Mouse (Mus musculus) large intestine, adult 2 months (tissue): ENCODE results near the gene Kcnq2. TPM values are rescaled to one million over a fixed set of nuclear protein-coding genes. Genes with fewer than 3 reads are reported as not detected.

Source experiments
- DNase-seq: peaks from one replicate; pipeline ENCODE4 v3.0.0-alpha.2; 2012; ENCODE audit warnings: low read depth, low spot score
- WGBS: fragments of 180-500 bp; shearing (Covaris S2); methylation state at CpG from one replicate; pipeline ENCODE4 v1.1.7; 2018; 5-methylcytosine and 5-hydroxymethylcytosine counted together
- polyA plus RNA-seq: library from polyadenylated mRNA; depleted of rRNA; stranded (reverse); fragments of >200 nt; gene quantifications from 2 replicates; pipeline ENCODE4 v1.2.3, GENCODE M21; 2012; rRNA removed

The Kcnq2 gene
- polyA plus RNA-seq, 1 experiment, result 0.37 TPM

- 76% methylated on average over 9 of the region's 9 CpGs for WGBS
- no peak for DNase-seq
Observed at GRCm38 (mm10) chr2:181048986-181049385, 86.1 kb downstream of the Kcnq2 start.

GRCm38 (mm10) chr2:181048252-181048945, 86.7 kb downstream of the Kcnq2 start:
- DNase-seq, result no peak
- 42% methylated on average over 7 of the region's 7 CpGs for WGBS

GRCm38 (mm10) chr2:181044001-181044400, 91.1 kb downstream of the Kcnq2 start:
- no peak for DNase-seq

GRCm38 (mm10) chr2:181043437-181043836, 91.7 kb downstream of the Kcnq2 start, which contains the start of gene Chrna4:
Gene Chrna4 (minus strand): TSS chr2:181043546.
- WGBS, result 36% methylated on average over 3 of the region's 3 CpGs
- peak; percentile 11 for DNase-seq

More at GRCm38 (mm10) chr2:181044001-181044400, 91.1 kb downstream of the Kcnq2 start:
- WGBS, result 37% methylated on average over 3 of the region's 3 CpGs

GRCm38 (mm10) chr2:181042376-181042775, 92.7 kb downstream of the Kcnq2 start:
- DNase-seq, result no peak

GRCm38 (mm10) chr2:181041941-181042340, 93.2 kb downstream of the Kcnq2 start:
- no peak for DNase-seq
- WGBS, result 27% methylated on average over 7 of the region's 7 CpGs

- WGBS, result 3% methylated on average over 16 of the region's 16 CpGs
- DNase-seq, result no peak
Observed at GRCm38 (mm10) chr2:181039356-181039680, 95.8 kb downstream of the Kcnq2 start.

GRCm38 (mm10) chr2:181038644-181039355, 96.3 kb downstream of the Kcnq2 start:
- no peak for DNase-seq
- 2% methylated on average over 62 of the region's 63 CpGs for WGBS

GRCm38 (mm10) chr2:181036561-181036960, 98.5 kb downstream of the Kcnq2 start:
- 56% methylated on average over 6 of the region's 6 CpGs for WGBS

GRCm38 (mm10) chr2:181035186-181035585, 99.9 kb downstream of the Kcnq2 start:
- WGBS, result 75% methylated on average over 7 of the region's 7 CpGs
- no peak for DNase-seq

More at GRCm38 (mm10) chr2:181036561-181036960, 98.5 kb downstream of the Kcnq2 start:
- no peak for DNase-seq

- 37% methylated on average over 6 of the region's 6 CpGs for WGBS
- no peak for DNase-seq
Observed at GRCm38 (mm10) chr2:181033310-181033709, 101.8 kb downstream of the Kcnq2 start.

- 34% methylated on average over 5 of the region's 5 CpGs for WGBS
- DNase-seq, result no peak
Observed at GRCm38 (mm10) chr2:181032407-181032806, 102.7 kb downstream of the Kcnq2 start.

- WGBS, result 78% methylated on average over 11 of the region's 11 CpGs
Observed at GRCm38 (mm10) chr2:181031406-181031934, 103.6 kb downstream of the Kcnq2 start.

More at GRCm38 (mm10) chr2:181031406-181031934, 103.6 kb downstream of the Kcnq2 start:
- no peak for DNase-seq

Other genes starting within 250 kb of the Kcnq2 start
- 26.5 and 34.7 TPM in 2 replicates for gene Ythdf1, start 214.4 kb downstream of the Kcnq2 start, polyA plus RNA-seq
- not detected in 2 replicates for gene Birc7, start 206.3 kb downstream of the Kcnq2 start, polyA plus RNA-seq
- 4.1 and 8.3 TPM in 2 replicates for gene Nkain4, start 180.6 kb downstream of the Kcnq2 start, polyA plus RNA-seq
- 41.1 and 48.9 TPM in 2 replicates for gene Arfgap1, start 168.1 kb downstream of the Kcnq2 start, polyA plus RNA-seq
- gene Col20a1, start 148.8 kb downstream of the Kcnq2 start, polyA plus RNA-seq, result 1.8 and 2.3 TPM in 2 replicates
- 0.05 and 0.08 TPM in 2 replicates for gene Chrna4, start 91.8 kb downstream of the Kcnq2 start, polyA plus RNA-seq
- gene Eef1a2, start 21.7 kb upstream of the Kcnq2 start, polyA plus RNA-seq, result 3.4 and 3.9 TPM in 2 replicates
- 168 and 172 TPM in 2 replicates for gene Ppdpf, start 51.9 kb upstream of the Kcnq2 start, polyA plus RNA-seq
- gene Ptk6, start 67.5 kb upstream of the Kcnq2 start, polyA plus RNA-seq, result 23.9 and 28.2 TPM in 2 replicates
- gene Srms, start 77.9 kb upstream of the Kcnq2 start, polyA plus RNA-seq, result 0.87 and 1.3 TPM in 2 replicates
- 0.32 and 0.77 TPM in 2 replicates for gene Fndc11, start 84.7 kb upstream of the Kcnq2 start, polyA plus RNA-seq
- 24.7 and 67.9 TPM in 2 replicates for gene Helz2, start 106.7 kb upstream of the Kcnq2 start, polyA plus RNA-seq
- 17.5 and 24.8 TPM in 2 replicates for gene Gmeb2, start 152.7 kb upstream of the Kcnq2 start, polyA plus RNA-seq
- 2.8 and 4.3 TPM in 2 replicates for gene Stmn3, start 179.2 kb upstream of the Kcnq2 start, polyA plus RNA-seq
- 39.6 and 46.1 TPM in 2 replicates for gene Rtel1, start 184.4 kb upstream of the Kcnq2 start, polyA plus RNA-seq
- 16.7 and 26.7 TPM in 2 replicates for gene Zgpat, start 229.6 kb upstream of the Kcnq2 start, polyA plus RNA-seq
- 29.3 and 29.6 TPM in 2 replicates for gene Arfrp1, start 230.1 kb upstream of the Kcnq2 start, polyA plus RNA-seq
- 37.6 and 48.7 TPM in 2 replicates for gene Lime1, start 244.8 kb upstream of the Kcnq2 start, polyA plus RNA-seq